Mouse (Mus musculus) heart, embryonic 14.5 days (tissue): ENCODE data around the gene Olfr11. TPM values are rescaled to one million over a fixed set of nuclear protein-coding genes. Genes with fewer than 3 reads are reported as not detected.

Experiments used
- ATAC-seq: fragments of 200-750 bp; cut with Nextera tagmentation; 2 replicates; pipeline ENCODE4 v1.8.0; 2017; ENCODE audit warnings: low read depth, moderate TSS enrichment; ENCODE audit not compliant: insufficient number of reproducible peaks, insufficient read depth, low FRiP score
- H3K27ac ChIP-seq, 2 experiments: fragments of 200-500 bp in 1 of 2; fragments of 300-500 bp in 1 of 2; sonication (generic) in 1 of 2; replicated peaks in 1 of 2; 2 replicates each; pipeline ENCODE4 v1.5.1; 2012 to 2014; ENCODE audit warnings: low read depth in 2 of 2, low read length in 2 of 2, control low read depth in 1 of 2, mild to moderate bottlenecking in 1 of 2, mixed read lengths in 1 of 2; ENCODE audit not compliant: control insufficient read depth in 1 of 2, insufficient read depth in 1 of 2
- H3K27me3 ChIP-seq: fragments of 300-500 bp; sonication (generic); 2 replicates; pipeline ENCODE4 v1.6.1; 2014; ENCODE audit warnings: mild to moderate bottlenecking, low read length, control low read depth; ENCODE audit not compliant: control insufficient read depth, insufficient read depth
- H3K36me3 ChIP-seq: fragments of 300-500 bp; sonication (generic); 2 replicates; pipeline ENCODE4 v1.6.1; 2014; ENCODE audit warnings: mild to moderate bottlenecking, control low read depth, low read length, mixed read lengths; ENCODE audit not compliant: control insufficient read depth, insufficient read depth
- H3K4me1 ChIP-seq, 2 experiments: fragments of 200-500 bp in 1 of 2; fragments of 300-500 bp in 1 of 2; sonication (generic) in 1 of 2; 2 replicates each; pipeline ENCODE4 v1.6.1; 2012 to 2014; ENCODE audit warnings: low read length in 2 of 2, control low read depth in 1 of 2, mixed read lengths in 1 of 2; ENCODE audit not compliant: control insufficient read depth in 2 of 2, insufficient read depth in 2 of 2
- H3K4me2 ChIP-seq: fragments of 300-500 bp; sonication (generic); 2 replicates; pipeline ENCODE4 v1.6.1; 2014; ENCODE audit warnings: mild to moderate bottlenecking, low read length
- H3K4me3 ChIP-seq, 2 experiments: fragments of 200-500 bp in 1 of 2; fragments of 300-500 bp in 1 of 2; sonication (generic) in 1 of 2; 2 replicates each; pipeline ENCODE4 v1.5.1; 2012 to 2014; ENCODE audit warnings: low read length in 2 of 2, mild to moderate bottlenecking in 2 of 2, control low read depth in 1 of 2, low read depth in 1 of 2, moderate library complexity in 1 of 2; ENCODE audit not compliant: control insufficient read depth in 1 of 2, insufficient read depth in 1 of 2
- H3K9ac ChIP-seq: fragments of 300-500 bp; sonication (generic); 2 replicates; pipeline ENCODE4 v1.6.1; 2014; ENCODE audit warnings: mild to moderate bottlenecking, low read length
- H3K9me3 ChIP-seq: fragments of 300-500 bp; sonication (generic); 2 replicates; pipeline ENCODE4 v1.6.1; 2016; ENCODE audit warnings: low read length, control low read depth; ENCODE audit not compliant: control insufficient read depth
- WGBS: fragments of 180-500 bp; shearing (Covaris S2); extraction: QIAGEN DNeasy Blood & Tissue Kit; methylation state at CpG from one replicate; pipeline ENCODE4 v1.1.7; 2014; 5-methylcytosine and 5-hydroxymethylcytosine counted together
- polyA plus RNA-seq: library from polyadenylated mRNA; unstranded; fragments of >200 nt; fragmentation: Nextera tagmentation; extraction: Ambion mirVana; gene quantifications from 2 replicates; pipeline ENCODE4 v1.2.1, GENCODE M21; 2014

Gene Olfr11
- not detected in 2 replicates for polyA plus RNA-seq

DNA sequence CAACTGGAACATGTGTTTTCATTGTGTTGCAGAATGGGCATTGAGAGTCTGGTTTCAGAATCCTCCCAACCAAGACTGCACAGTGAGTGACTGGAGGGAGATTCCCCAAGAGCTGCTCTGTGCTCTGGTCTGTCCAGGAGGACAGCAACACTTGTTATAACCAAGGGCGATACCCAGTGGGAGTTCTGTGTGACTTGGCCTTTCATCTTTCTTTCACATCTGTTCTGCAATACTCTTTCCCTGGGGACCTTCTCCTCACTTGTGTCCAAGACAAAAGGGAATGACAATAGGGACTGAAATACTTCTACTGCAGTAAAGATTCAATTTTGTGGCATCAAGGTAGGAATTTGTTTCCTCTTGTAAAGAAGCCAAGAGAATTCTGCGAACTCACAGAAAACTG, at the start of gene Olfr11:
Gene Olfr11 (minus strand): TSS at position 101 of the 400 bp plus-strand sequence.
- H3K4me2 ChIP-seq: no peak within 1 kb of the TSS
- no peaks in the 10 kb centered on the region for H3K27me3 ChIP-seq
- no peaks in the 10 kb centered on the region for H3K9me3 ChIP-seq
- H3K36me3 ChIP-seq: no peaks in the 10 kb centered on the region
- no peak within 1 kb of the TSS for H3K4me3 ChIP-seq
- H3K9ac ChIP-seq: no peak within 1 kb of the TSS
- no peak for ATAC-seq
- H3K27ac ChIP-seq: no peak within 1 kb of the TSS
- no peaks in the 10 kb centered on the region for H3K4me1 ChIP-seq
- WGBS: 80% methylated on average over 2 of the region's 2 CpGs

DNA sequence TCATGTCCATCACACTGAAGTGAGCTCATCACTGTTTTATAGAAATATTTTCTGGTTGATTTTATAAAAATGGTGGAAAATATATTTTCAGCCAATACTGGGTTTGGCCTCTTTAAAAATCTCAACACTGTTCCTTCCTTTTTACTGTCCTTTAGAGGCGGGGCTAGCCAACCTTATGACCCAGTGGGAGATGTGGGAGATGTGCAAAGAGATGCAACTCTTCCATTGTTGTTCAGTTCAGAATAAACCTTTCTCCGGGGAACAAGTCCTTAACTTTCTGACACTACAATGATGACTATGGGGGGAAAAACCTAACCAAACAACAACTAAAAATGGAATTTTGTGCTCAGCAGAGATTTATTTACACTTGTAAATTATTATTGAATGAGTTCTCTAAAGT, 35.0 kb upstream of the Olfr11 start, which contains the start of gene Olfr1360:
Gene Olfr1360 (minus strand): TSS at position 101 of the 400 bp plus-strand sequence.
- Histone ChIP-seq H3K4me2 (no peak within 1 kb of the TSS), H3K9me3 (no peaks in the 10 kb centered on the region), H3K4me3 (no peak within 1 kb of the TSS), H3K27ac (no peak within 1 kb of the TSS), H3K9ac (no peak within 1 kb of the TSS), H3K27me3 (no peaks in the 10 kb centered on the region), H3K36me3 (no peaks in the 10 kb centered on the region), H3K4me1 (no peaks in the 10 kb centered on the region)
- 73% methylated on average over 2 of the region's 2 CpGs for WGBS
- no peak for ATAC-seq

DNA sequence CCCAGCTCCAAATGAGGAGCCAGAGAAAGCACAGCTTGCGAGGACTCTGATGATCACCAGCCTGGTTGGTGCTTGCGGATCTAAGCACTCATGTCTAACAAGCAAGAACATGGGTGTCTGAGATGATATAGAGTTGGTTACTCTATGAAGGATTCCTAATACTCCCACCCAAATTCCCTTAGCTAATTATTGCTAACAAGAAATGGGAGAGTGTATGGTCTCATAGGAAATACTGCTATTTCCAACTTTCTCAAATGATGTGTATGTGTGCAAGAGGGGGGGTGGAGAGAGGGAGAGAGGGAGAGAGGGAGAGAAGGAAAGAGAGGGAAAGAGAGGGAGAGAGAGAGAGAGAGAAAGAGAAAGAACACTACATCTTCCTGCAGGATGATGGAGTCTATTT, 21.0 kb upstream of the Olfr11 start, which contains the start of gene Olfr1361:
Gene Olfr1361 (minus strand): TSS at position 101 of the 400 bp plus-strand sequence.
- Histone ChIP-seq H3K36me3 (no peaks in the 10 kb centered on the region), H3K27me3 (no peaks in the 10 kb centered on the region), H3K9ac (no peak within 1 kb of the TSS), H3K9me3 (no peaks in the 10 kb centered on the region), H3K4me1 (no peaks in the 10 kb centered on the region), H3K4me2 (no peak within 1 kb of the TSS), H3K4me3 (no peak within 1 kb of the TSS), H3K27ac (no peak within 1 kb of the TSS)
- WGBS: 77% methylated on average over 2 of the region's 2 CpGs
- no peak for ATAC-seq

DNA sequence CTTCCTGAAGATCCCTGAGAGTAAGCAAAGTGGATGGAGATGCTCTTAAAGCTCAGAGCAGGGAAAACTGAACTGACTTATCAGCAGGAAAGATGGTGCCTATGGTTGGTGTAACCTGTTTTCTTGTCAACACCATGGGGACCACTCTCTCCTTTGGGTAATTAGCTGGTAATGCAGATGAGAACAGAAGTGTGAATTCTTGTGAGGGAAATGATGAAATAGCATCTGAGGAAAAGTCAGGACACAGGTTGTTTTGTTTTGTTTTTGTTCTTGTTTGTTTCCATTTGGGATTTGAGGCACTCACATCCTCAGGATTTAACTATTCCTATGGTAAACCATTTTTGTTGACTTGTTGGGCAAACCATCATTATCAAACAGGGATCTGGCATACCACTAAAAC, 28.4 kb downstream of the Olfr11 start, which contains the start of gene Olfr1362:
Gene Olfr1362 (minus strand): TSS at position 101 of the 400 bp plus-strand sequence.
- no peaks in the 10 kb centered on the region for H3K27me3 ChIP-seq
- H3K9ac ChIP-seq: no peak within 1 kb of the TSS
- H3K36me3 ChIP-seq: no peaks in the 10 kb centered on the region
- no peaks in the 10 kb centered on the region for H3K4me1 ChIP-seq
- no peak for ATAC-seq
- no peak within 1 kb of the TSS for H3K27ac ChIP-seq
- H3K9me3 ChIP-seq: no peaks in the 10 kb centered on the region
- H3K4me2 ChIP-seq: no peak within 1 kb of the TSS
- H3K4me3 ChIP-seq: no peak within 1 kb of the TSS

DNA sequence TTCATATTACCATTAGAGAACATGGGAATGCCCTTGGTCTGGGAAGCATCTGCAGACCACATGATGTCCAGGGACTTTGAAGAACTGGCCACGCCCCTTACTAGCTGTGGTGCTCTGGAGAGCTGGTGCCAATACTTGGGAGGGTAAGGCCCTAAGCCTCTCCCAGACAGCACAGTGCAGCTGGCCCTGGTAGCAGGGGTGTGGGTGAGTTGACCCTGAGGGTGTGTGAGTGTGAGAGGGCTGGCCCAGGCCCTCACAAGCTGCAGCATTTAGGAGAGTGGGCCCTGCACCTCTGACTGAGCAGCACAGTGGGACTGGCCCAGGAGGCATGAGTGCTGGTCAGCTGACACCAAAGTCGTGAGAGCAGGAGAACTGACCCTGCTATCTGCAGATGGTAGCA, 50.7 kb downstream of the Olfr11 start:
- ATAC-seq: no peak
- H3K27ac ChIP-seq: no peak overlapping the region
- no peaks in the 10 kb centered on the region for H3K27me3 ChIP-seq
- H3K9ac ChIP-seq: no peak overlapping the region
- H3K9me3 ChIP-seq: peaks cover 6% of the 10 kb centered on the region; the same call in 1 of the 2 replicates
- 40% methylated on average over 2 of the region's 2 CpGs for WGBS
- no peaks in the 10 kb centered on the region for H3K36me3 ChIP-seq
- H3K4me2 ChIP-seq: no peak overlapping the region
- H3K4me3 ChIP-seq: no peak overlapping the region
- H3K4me1 ChIP-seq: no peaks in the 10 kb centered on the region

Other genes with a start within 250 kb of the Olfr11 start
- gene Zkscan3, start 239.8 kb downstream of the Olfr11 start, polyA plus RNA-seq: 67.1 and 67.3 TPM in 2 replicates
- 2.4 and 3.6 TPM in 2 replicates for gene Pgbd1, start 201.5 kb downstream of the Olfr11 start, polyA plus RNA-seq
- 28.1 and 29.9 TPM in 2 replicates for gene Zscan26, start 188.8 kb downstream of the Olfr11 start, polyA plus RNA-seq
- gene Nkapl, start 174.0 kb downstream of the Olfr11 start, polyA plus RNA-seq: 2.0 and 2.1 TPM in 2 replicates
- 1.7 and 1.9 TPM in 2 replicates for gene Zkscan4, start 163.6 kb downstream of the Olfr11 start, polyA plus RNA-seq
- gene Gm10065, start 163.1 kb downstream of the Olfr11 start, polyA plus RNA-seq: not detected in 2 replicates
- gene AK157302, start 147.3 kb downstream of the Olfr11 start, polyA plus RNA-seq: 0.57 and 0.61 TPM in 2 replicates
- 15.0 and 17.5 TPM in 2 replicates for gene Gm11273, start 141.1 kb downstream of the Olfr11 start, polyA plus RNA-seq
- 6.3 and 7.2 TPM in 2 replicates for gene Zkscan8, start 111.4 kb downstream of the Olfr11 start, polyA plus RNA-seq
- gene Olfr1366, start 99.7 kb downstream of the Olfr11 start, polyA plus RNA-seq: 0.07 and 0.11 TPM in 2 replicates
- gene Olfr1535, start 82.6 kb downstream of the Olfr11 start, polyA plus RNA-seq: not detected in 2 replicates
- not detected in 2 replicates for gene Olfr1364, start 60.8 kb downstream of the Olfr11 start, polyA plus RNA-seq
- not detected in 2 replicates for gene Olfr1362, start 28.5 kb downstream of the Olfr11 start, polyA plus RNA-seq
- not detected in 2 replicates for gene Olfr1361, start 20.9 kb upstream of the Olfr11 start, polyA plus RNA-seq
- gene Olfr1360, start 34.9 kb upstream of the Olfr11 start, polyA plus RNA-seq: not detected in 2 replicates
- gene Olfr1359, start 55.6 kb upstream of the Olfr11 start, polyA plus RNA-seq: not detected in 2 replicates
- 1.2 and 1.4 TPM in 2 replicates for gene Hist1h2bl, start 73.6 kb upstream of the Olfr11 start, polyA plus RNA-seq
- gene Hist1h2ai, start 73.9 kb upstream of the Olfr11 start, polyA plus RNA-seq: 12.2 and 15.1 TPM in 2 replicates
- gene Hist1h3h, start 75.1 kb upstream of the Olfr11 start, polyA plus RNA-seq: 2.4 and 4.4 TPM in 2 replicates
- gene Hist1h2bm, start 79.5 kb upstream of the Olfr11 start, polyA plus RNA-seq: 1.00 TPM in 2 replicates
- 0.50 and 0.58 TPM in 2 replicates for gene Hist1h4j, start 92.5 kb upstream of the Olfr11 start, polyA plus RNA-seq
- gene Hist1h4k, start 108.0 kb upstream of the Olfr11 start, polyA plus RNA-seq: 0.94 and 4.1 TPM in 2 replicates
- gene Hist1h2ak, start 111.3 kb upstream of the Olfr11 start, polyA plus RNA-seq: 4.3 and 8.0 TPM in 2 replicates
- 2.2 and 2.7 TPM in 2 replicates for gene Hist1h2bn, start 111.6 kb upstream of the Olfr11 start, polyA plus RNA-seq
- gene Hist1h1b, start 138.1 kb upstream of the Olfr11 start, polyA plus RNA-seq: 5.3 and 7.2 TPM in 2 replicates
- gene Hist1h3i, start 140.9 kb upstream of the Olfr11 start, polyA plus RNA-seq: 70.6 and 84.8 TPM in 2 replicates
- gene Hist1h2an, start 144.7 kb upstream of the Olfr11 start, polyA plus RNA-seq: 2.0 TPM in 1 of 2 replicates, not detected in the other
- 0.38 and 0.58 TPM in 2 replicates for gene Hist1h2bp, start 144.9 kb upstream of the Olfr11 start, polyA plus RNA-seq
- gene Hist1h2bq, start 167.7 kb upstream of the Olfr11 start, polyA plus RNA-seq: 9.4 and 9.6 TPM in 2 replicates
- not detected in 2 replicates for gene Hist1h2ao, start 167.9 kb upstream of the Olfr11 start, polyA plus RNA-seq
- gene Hist1h4m, start 169.2 kb upstream of the Olfr11 start, polyA plus RNA-seq: not detected in 2 replicates
- 5.9 and 10.4 TPM in 2 replicates for gene Hist1h4n, start 189.7 kb upstream of the Olfr11 start, polyA plus RNA-seq
- gene Hist1h2ap, start 191.0 kb upstream of the Olfr11 start, polyA plus RNA-seq: 1,528 and 1,577 TPM in 2 replicates
- 10.6 and 11.1 TPM in 2 replicates for gene Hist1h2br, start 191.2 kb upstream of the Olfr11 start, polyA plus RNA-seq